Mouse (Mus musculus) testis, adult 2 months (tissue): Measurements from ENCODE around the gene Trmt13. TPM values are rescaled to one million over a fixed set of nuclear protein-coding genes. Genes with fewer than 3 reads are reported as not detected.
A peak's percentile ranks its signal among the peaks of the same experiment; 100 is the strongest.

Experiments
- H3K27ac ChIP-seq: fragments of 200-500 bp; 2 replicates; pipeline ENCODE4 v1.5.1; 2012; ENCODE audit warnings: low read depth, low read length; ENCODE audit not compliant: control insufficient read depth, insufficient read depth
- H3K27me3 ChIP-seq: fragments of 200-500 bp; 2 replicates; pipeline ENCODE4 v1.6.1; 2012; ENCODE audit warnings: mild to moderate bottlenecking, low read length, moderate library complexity; ENCODE audit not compliant: control insufficient read depth, insufficient read depth
- H3K36me3 ChIP-seq: fragments of 200-500 bp; 2 replicates; pipeline ENCODE4 v1.6.1; 2012; ENCODE audit warnings: mild to moderate bottlenecking, low read length; ENCODE audit not compliant: control insufficient read depth, insufficient read depth
- H3K4me1 ChIP-seq: fragments of 200-500 bp; 2 replicates; pipeline ENCODE4 v1.6.1; 2012; ENCODE audit warnings: low read length; ENCODE audit not compliant: control insufficient read depth, insufficient read depth
- H3K4me3 ChIP-seq: fragments of 200-500 bp; 2 replicates; pipeline ENCODE4 v1.5.1; 2012; ENCODE audit warnings: low read depth, mild to moderate bottlenecking, low read length, moderate library complexity, mixed read lengths; ENCODE audit not compliant: control insufficient read depth
- CTCF ChIP-seq: fragments of 200-500 bp; IDR thresholded peaks from 2 replicates; pipeline ENCODE4 v1.5.1; 2012; ENCODE audit warnings: low read depth, mild to moderate bottlenecking, inconsistent platforms, low read length, moderate library complexity; ENCODE audit not compliant: control insufficient read depth, insufficient read depth, insufficient replicate concordance
- POLR2A ChIP-seq: fragments of 200-500 bp; IDR thresholded peaks from 2 replicates; pipeline ENCODE4 v1.6.1; 2012; ENCODE audit warnings: low read depth, mild to moderate bottlenecking, inconsistent platforms, low read length, moderate library complexity; ENCODE audit not compliant: control insufficient read depth
- polyA plus RNA-seq: library from polyadenylated mRNA; depleted of rRNA; stranded (reverse); fragments of >200 nt; gene quantifications from 2 replicates; pipeline ENCODE4 v1.2.3, GENCODE M21; 2012

Gene Trmt13
- polyA plus RNA-seq, 1 experiment = 5.0 TPM

DNA sequence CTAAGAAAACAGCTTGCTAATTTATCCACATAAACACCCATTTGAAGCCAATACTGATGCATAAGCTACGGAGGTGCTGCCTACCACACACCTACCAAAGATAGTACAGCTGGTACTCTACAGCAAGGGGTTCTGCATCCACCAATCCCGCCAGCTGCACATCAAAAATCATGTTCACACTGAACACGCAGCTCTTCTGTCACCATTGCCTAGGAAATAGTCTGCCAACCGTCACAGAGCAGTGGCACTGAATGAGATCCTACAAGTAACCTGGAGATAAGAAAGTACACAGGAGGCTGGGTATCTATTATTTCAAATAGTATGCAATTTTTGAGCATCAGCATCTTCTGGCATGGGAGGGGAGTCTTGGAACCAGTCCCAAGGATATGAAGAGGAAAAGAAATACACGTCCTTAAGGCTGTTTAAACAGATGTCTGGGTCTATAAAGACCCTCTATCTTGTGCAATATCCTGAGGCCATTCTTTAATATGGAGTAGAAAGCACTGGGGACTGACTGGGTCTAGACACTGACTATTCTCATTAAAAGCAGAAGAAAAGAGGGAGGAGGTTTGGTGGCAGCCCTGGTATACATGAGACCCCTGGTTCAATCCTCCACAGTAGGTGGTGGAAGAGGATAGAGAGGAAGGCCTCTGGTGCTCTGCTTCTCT is 39.0 kb upstream of the Trmt13 start:
- Histone ChIP-seq H3K4me3 (no peak overlapping the region), H3K36me3 (no peaks in the 10 kb centered on the region), H3K4me1 (no peaks in the 10 kb centered on the region; the same call in 1 of the 2 replicates), H3K27ac (no peak overlapping the region), H3K27me3 (no peaks in the 10 kb centered on the region)
- TF ChIP-seq CTCF (no peak), POLR2A (no peak)

GRCm38 (mm10) chr3:116652033-116652446 is 37.7 kb upstream of the Trmt13 start:
- H3K36me3 ChIP-seq = no peaks in the 10 kb centered on the region
- TF ChIP-seq POLR2A (no peak), CTCF (no peak)

GRCm38 (mm10) chr3:116650698-116651097 is 36.3 kb upstream of the Trmt13 start:
- H3K27me3 ChIP-seq = no peaks in the 10 kb centered on the region
- H3K4me3 ChIP-seq = no peak overlapping the region
- H3K27ac ChIP-seq = no peak overlapping the region
- H3K4me1 ChIP-seq = no peaks in the 10 kb centered on the region; the same call in 1 of the 2 replicates
- no peak for TF ChIP-seq POLR2A
- TF ChIP-seq CTCF = no peak
- H3K36me3 ChIP-seq = no peaks in the 10 kb centered on the region

More at GRCm38 (mm10) chr3:116652033-116652446, 37.7 kb upstream of the Trmt13 start:
- no peaks in the 10 kb centered on the region for H3K27me3 ChIP-seq
- no peaks in the 10 kb centered on the region; the same call in 1 of the 2 replicates for H3K4me1 ChIP-seq
- H3K27ac ChIP-seq = no peak overlapping the region; the same call in 1 of the 2 replicates
- H3K4me3 ChIP-seq = no peak overlapping the region

- no peaks in the 10 kb centered on the region; the same call in 1 of the 2 replicates for H3K4me1 ChIP-seq
- no peaks in the 10 kb centered on the region for H3K27me3 ChIP-seq
- H3K4me3 ChIP-seq = no peak overlapping the region
- peaks cover 1% of the 10 kb centered on the region; the same call in 1 of the 2 replicates for H3K36me3 ChIP-seq
- TF ChIP-seq POLR2A = no peak
- TF ChIP-seq CTCF = no peak
- no peak overlapping the region for H3K27ac ChIP-seq
Observed at GRCm38 (mm10) chr3:116648805-116649204, 34.4 kb upstream of the Trmt13 start.

- H3K4me3 ChIP-seq = peak overlapping the region; percentile 61; the same call in 1 of the 2 replicates
- no peaks in the 10 kb centered on the region; the same call in 1 of the 2 replicates for H3K4me1 ChIP-seq
- no peak overlapping the region for H3K27ac ChIP-seq
- no peak for TF ChIP-seq POLR2A
- TF ChIP-seq CTCF = no peak
- H3K27me3 ChIP-seq = no peaks in the 10 kb centered on the region
- peaks cover 2% of the 10 kb centered on the region; the same call in 1 of the 2 replicates for H3K36me3 ChIP-seq
Observed at GRCm38 (mm10) chr3:116646387-116646786, 32.0 kb upstream of the Trmt13 start.

GRCm38 (mm10) chr3:116642373-116642772 is 28.0 kb upstream of the Trmt13 start:
- peaks cover 7% of the 10 kb centered on the region for H3K36me3 ChIP-seq
- H3K27ac ChIP-seq = no peak overlapping the region
- TF ChIP-seq POLR2A (no peak), CTCF (no peak)
- no peaks in the 10 kb centered on the region for H3K27me3 ChIP-seq
- H3K4me3 ChIP-seq = no peak overlapping the region
- no peaks in the 10 kb centered on the region for H3K4me1 ChIP-seq

- H3K36me3 ChIP-seq = peaks cover 7% of the 10 kb centered on the region
- no peak for TF ChIP-seq POLR2A
- TF ChIP-seq CTCF = no peak
Observed at GRCm38 (mm10) chr3:116641811-116642371, 27.5 kb upstream of the Trmt13 start.

More at GRCm38 (mm10) chr3:116641811-116642371, 27.5 kb upstream of the Trmt13 start:
- Histone ChIP-seq H3K27me3 (no peaks in the 10 kb centered on the region), H3K4me3 (no peak overlapping the region), H3K4me1 (no peaks in the 10 kb centered on the region), H3K27ac (no peak overlapping the region)
